ENCODE assay signal across 9 mouse cellular contexts in genomic region chr7:80828146-80828860, GRCm38 (mm10). TPM values are rescaled to one million over a fixed set of nuclear protein-coding genes. Genes with fewer than 3 reads are reported as not detected.
DNase-seq lines count a peak whose midpoint lies in the region; ATAC-seq lines count a peak whose summit lies in the region.
"Had no signal": no experiment of that assay in that cellular context is flagged by ENCODE, and none has a peak within 500 bp of the region (broad histone marks: within the 10 kb centered on the region; RNA-seq: fewer than 3 reads in every experiment).

No protein-coding gene starts in this region.

- intact Hi-C loops in gastrocnemius, postnatal 14 days (cut with DNase I; ENCODE audit: low total_unique reads) = no loop called here
- intact Hi-C loops in left cerebral cortex, postnatal 10 days (cut with DNase I) = no loop called here

- H3K4me2 ChIP-seq in liver, embryonic 11.5 days = no peak overlapping the region

- peak; percentile 40 for DNase-seq in gastrocnemius, postnatal 14 days
- no peak for DNase-seq in gastrocnemius, adult 8-10 months (ENCODE audit: low spot score in 2 of 2)
- no peak for DNase-seq in liver, embryonic 11.5 days (ENCODE audit: low spot score)
- no peak for DNase-seq in left cerebral cortex, postnatal 10 days (ENCODE audit: extremely low spot score in 1 of 2, low spot score in 2 of 2)
- DNase-seq in right cerebral cortex, postnatal 10 days (ENCODE audit: low spot score in 2 of 2) = no peak

- ATAC-seq in CD4-positive, CD25-positive, alpha-beta regulatory T cell, adult 4 months = peak; percentile 74
- peak; percentile 67 for ATAC-seq in common myeloid progenitor, adult 5-6 weeks (replicated peaks; ENCODE audit: low read depth, poor library complexity, severe bottlenecking)
- ATAC-seq in monocyte, adult 5-6 weeks (replicated peaks; ENCODE audit: insufficient number of reproducible peaks, low FRiP score, low TSS enrichment, poor library complexity, severe bottlenecking) = peak; percentile 44
- no peak for ATAC-seq in liver, embryonic 11.5 days (replicated peaks; ENCODE audit: low FRiP score)

- H3K27me3 ChIP-seq in liver, embryonic 11.5 days (replicated peaks; ENCODE audit: control insufficient read depth, insufficient read depth, low read length) = no peaks in the 10 kb centered on the region

- no peaks in the 10 kb centered on the region for H3K36me3 ChIP-seq in liver, embryonic 11.5 days (ENCODE audit: control insufficient read depth, insufficient read depth, low read length)

- no peaks in the 10 kb centered on the region for H3K9me3 ChIP-seq in liver, embryonic 11.5 days (ENCODE audit: control insufficient read depth, low read length)

- WGBS in liver, embryonic 11.5 days = 69% methylated on average over 18 of the region's 18 CpGs

- peaks cover 10% of the 10 kb centered on the region; the same call in 1 of the 2 replicates for H3K4me1 ChIP-seq in liver, embryonic 11.5 days (replicated peaks; ENCODE audit: control insufficient read depth, insufficient read depth, low read length)

- no peak overlapping the region for H3K9ac ChIP-seq in liver, embryonic 11.5 days (ENCODE audit: low read depth, low read length)

- no peak overlapping the region for H3K4me3 ChIP-seq in liver, embryonic 11.5 days (ENCODE audit: low read depth, low read length)
- H3K4me3 ChIP-seq: erythroblast, embryonic 14.5 days had no signal

- no peak overlapping the region for H3K27ac ChIP-seq in liver, embryonic 11.5 days (ENCODE audit: low read depth, low read length)

RNA-seq across cellular contexts. Expression of gene Iqgap1, which starts 2.5 kb away (rescaled TPM):
- 10 to 100 TPM; 28.9 to 36.1 TPM for total RNA-seq in gastrocnemius, postnatal 14 days (2021)
- total RNA-seq in gastrocnemius, adult 8-10 months (2022) = 10 to 100 TPM in 2 of 4 experiments, 1 to 10 TPM in 2; 6.3 to 12.7 (median 10.6) TPM
- 100 to 1,000 TPM; 187 to 284 TPM for polyA plus RNA-seq in CD4-positive, CD25-positive, alpha-beta regulatory T cell, adult 4 months (2017; shearing (Covaris generic))
- 84.8 and 101 TPM in 2 replicates for total RNA-seq in common myeloid progenitor, adult 5-6 weeks (2017)
- total RNA-seq in monocyte, adult 5-6 weeks (2017) = 598 to 656 TPM (median 610 TPM) in 3 replicates
- polyA plus RNA-seq in liver, embryonic 11.5 days (2014; fragmentation: Nextera tagmentation; extraction: Ambion mirVana) = 28.2 and 30.6 TPM in 2 replicates
- total RNA-seq in left cerebral cortex, postnatal 10 days (2021) = 10 to 100 TPM; 30.9 to 34.0 TPM

RNA-seq across cellular contexts. Expression of gene Zscan2, which starts 32.4 kb away (rescaled TPM):
- total RNA-seq in gastrocnemius, postnatal 14 days (2021) = 1 to 10 TPM; 1.5 to 2.8 TPM
- total RNA-seq in gastrocnemius, adult 8-10 months (2022) = 1 to 10 TPM; 1.8 to 2.4 (median 2.0) TPM
- 1 to 10 TPM; 3.8 to 4.2 TPM for polyA plus RNA-seq in CD4-positive, CD25-positive, alpha-beta regulatory T cell, adult 4 months (2017; shearing (Covaris generic))
- 7.9 and 14.2 TPM in 2 replicates for total RNA-seq in common myeloid progenitor, adult 5-6 weeks (2017)
- total RNA-seq in monocyte, adult 5-6 weeks (2017) = 6.9 to 12.1 TPM (median 9.2 TPM) in 3 replicates
- 1.0 and 1.4 TPM in 2 replicates for polyA plus RNA-seq in liver, embryonic 11.5 days (2014; fragmentation: Nextera tagmentation; extraction: Ambion mirVana)
- 10 to 100 TPM; 12.5 to 14.2 TPM for total RNA-seq in left cerebral cortex, postnatal 10 days (2021)
